ENCODE assay signal across 9 mouse cellular contexts in the genomic region with DNA sequence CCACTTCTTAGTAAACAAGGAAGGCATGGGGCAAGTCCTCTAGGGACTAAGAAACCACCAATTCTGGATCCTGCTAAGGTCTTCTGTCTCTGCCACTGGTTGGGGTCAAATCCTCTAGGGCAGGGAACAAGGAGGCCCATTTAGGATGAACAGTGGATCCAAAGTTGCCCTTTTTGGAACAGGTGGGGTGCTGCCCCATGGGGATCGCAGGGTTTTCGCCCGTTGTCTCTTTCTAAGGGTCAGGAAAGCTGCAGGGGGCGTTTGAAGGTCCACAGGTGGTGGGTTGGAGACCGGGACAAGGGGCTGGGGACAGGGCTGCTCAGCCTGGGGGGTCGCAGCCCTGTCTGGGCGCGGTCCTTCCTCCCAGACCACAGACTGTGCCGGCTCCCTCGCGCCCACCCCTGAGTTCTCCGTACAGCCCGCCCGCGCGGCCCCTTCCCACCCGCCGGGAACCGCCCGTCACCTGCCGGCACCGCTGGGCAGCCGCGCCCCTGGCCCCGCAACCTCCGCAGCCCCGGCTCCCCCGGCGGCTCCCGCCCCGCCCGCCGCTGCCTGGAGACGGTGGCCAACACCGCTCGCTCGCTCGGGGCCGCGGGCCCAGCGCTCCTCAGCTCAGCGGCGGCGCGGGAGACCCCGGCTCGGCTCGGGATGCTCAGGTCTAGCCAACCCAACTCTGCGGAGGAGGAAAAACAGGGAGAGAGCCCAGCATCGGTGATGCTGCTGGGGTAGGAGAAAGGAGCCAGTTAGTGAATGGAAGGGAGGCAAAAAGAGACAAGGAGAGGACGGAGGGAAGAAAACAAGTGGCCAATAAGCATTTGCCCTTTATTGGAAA. TPM values are rescaled to one million over a fixed set of nuclear protein-coding genes. Genes with fewer than 3 reads are reported as not detected.
DNase-seq lines count a peak whose midpoint lies in the region; ATAC-seq and TF ChIP-seq lines count a peak whose summit lies in the region.
"Had no signal": no experiment of that assay in that cellular context is flagged by ENCODE, and none has a peak within 500 bp of the region (broad histone marks: within the 10 kb centered on the region; RNA-seq: fewer than 3 reads in every experiment).

Jhy (minus strand) TSS at position 533 of the 832 bp plus-strand sequence.

- H3K9me3 ChIP-seq in kidney, embryonic 14.5 days (ENCODE audit: control insufficient read depth, low read length) = no peaks in the 10 kb centered on the region
- H3K9me3 ChIP-seq in forebrain, postnatal 0 days (ENCODE audit: low read length) = no peaks in the 10 kb centered on the region
- H3K9me3 ChIP-seq in midbrain, embryonic 13.5 days = no peaks in the 10 kb centered on the region

- H3K36me3 ChIP-seq in kidney, embryonic 14.5 days (ENCODE audit: control insufficient read depth, insufficient read depth, low read length) = no peaks in the 10 kb centered on the region
- no peaks in the 10 kb centered on the region for H3K36me3 ChIP-seq in forebrain, postnatal 0 days (ENCODE audit: insufficient read depth)
- H3K36me3 ChIP-seq in midbrain, embryonic 13.5 days = no peaks in the 10 kb centered on the region
- no peaks in the 10 kb centered on the region for H3K36me3 ChIP-seq in kidney, adult 2 months (ENCODE audit: control insufficient read depth, insufficient read depth, low read length)

- peak within 1 kb of the TSS; percentile 55; the same call in 1 of the 2 replicates for H3K9ac ChIP-seq in kidney, embryonic 14.5 days (ENCODE audit: low read depth, low read length)
- peak within 1 kb of the TSS; percentile 57 for H3K9ac ChIP-seq in forebrain, postnatal 0 days
- peak within 1 kb of the TSS; percentile 76 for H3K9ac ChIP-seq in midbrain, embryonic 13.5 days (replicated peaks)

- 0 out of 2 replicates have a peak, but pooled peaks cover 4% of the 10 kb centered on the region for H3K4me1 ChIP-seq in kidney, embryonic 14.5 days (ENCODE audit: control insufficient read depth, insufficient read depth, low read length)
- H3K4me1 ChIP-seq in forebrain, postnatal 0 days (ENCODE audit: insufficient read depth) = no peaks in the 10 kb centered on the region
- H3K4me1 ChIP-seq in midbrain, embryonic 13.5 days (replicated peaks) = peaks cover 18% of the 10 kb centered on the region
- no peaks in the 10 kb centered on the region for H3K4me1 ChIP-seq in kidney, adult 2 months (ENCODE audit: control insufficient read depth, insufficient read depth, low read length)

- peaks cover 31% of the 10 kb centered on the region for H3K27me3 ChIP-seq in kidney, embryonic 14.5 days (ENCODE audit: control insufficient read depth, insufficient read depth, low read length)
- no peaks in the 10 kb centered on the region; the same call in 1 of the 2 replicates for H3K27me3 ChIP-seq in forebrain, postnatal 0 days (ENCODE audit: insufficient read depth, low read length)
- H3K27me3 ChIP-seq in midbrain, embryonic 13.5 days = peaks cover 45% of the 10 kb centered on the region
- H3K27me3 ChIP-seq in kidney, adult 2 months (replicated peaks; ENCODE audit: control insufficient read depth, insufficient read depth, low read length) = no peaks in the 10 kb centered on the region

- TF ChIP-seq POLR2A in brain, embryonic 14.5 days (IDR thresholded peaks at IDR 0.05; ENCODE audit: borderline replicate concordance, extremely low read depth, insufficient read depth, insufficient read length, poor library complexity, severe bottlenecking) = 0 out of 2 replicates have a peak, but pooled peaks have one; percentile 15
- TF ChIP-seq POLR2A in kidney, adult 2 months (IDR thresholded peaks at IDR 0.05; ENCODE audit: low read depth, low read length) = no peak

- no peak for TF ChIP-seq CTCF in brain, embryonic 14.5 days (IDR thresholded peaks at IDR 0.05; ENCODE audit: borderline replicate concordance, extremely low read depth, insufficient read depth, insufficient read length)
- no peak for TF ChIP-seq CTCF in forebrain, postnatal 0 days (IDR thresholded peaks at IDR 0.05; ENCODE audit: low read depth)
- TF ChIP-seq CTCF in kidney, adult 2 months (conservative IDR thresholded peaks at IDR 0.05; ENCODE audit: insufficient read depth, insufficient read length, low read depth, low read length) = no peak

- WGBS in kidney, embryonic 14.5 days = 2% methylated on average over 48 of the region's 51 CpGs
- 1% methylated on average over 51 of the region's 51 CpGs for WGBS in forebrain, postnatal 0 days
- WGBS in midbrain, embryonic 13.5 days = under 1% methylated on average over 44 of the region's 51 CpGs
- 4% methylated on average over 51 of the region's 51 CpGs for WGBS in kidney, adult 2 months

- DNase-seq in kidney, adult 18-20 months = no peak
- peak; percentile 59 for DNase-seq in brain, embryonic 14.5 days (ENCODE audit: low read depth)
- peak; percentile 37 for DNase-seq in forebrain, postnatal 0 days
- no peak for DNase-seq in urinary bladder, adult 2 months (ENCODE audit: low spot score)
- DNase-seq in layer of hippocampus, adult 9-11 months = no peak
- DNase-seq in kidney, adult 2 months = no peak

- no peak within 1 kb of the TSS for H3K27ac ChIP-seq in kidney, embryonic 14.5 days (ENCODE audit: low read depth, low read length)
- no peak within 1 kb of the TSS for H3K27ac ChIP-seq in forebrain, postnatal 0 days (ENCODE audit: low read depth, low read length)
- H3K27ac ChIP-seq in midbrain, embryonic 13.5 days = 0 out of 2 replicates have a peak within 1 kb of the TSS, but pooled peaks have one; percentile 35
- no peak within 1 kb of the TSS for H3K27ac ChIP-seq in kidney, adult 2 months (ENCODE audit: insufficient read depth, low read depth, low read length)

- peak within 1 kb of the TSS; percentile 40 for H3K4me3 ChIP-seq in kidney, embryonic 14.5 days (ENCODE audit: low read length)
- peak within 1 kb of the TSS; percentile 54 for H3K4me3 ChIP-seq in forebrain, postnatal 0 days (ENCODE audit: low read depth, low read length)
- H3K4me3 ChIP-seq in midbrain, embryonic 13.5 days (replicated peaks) = peak within 1 kb of the TSS; percentile 55
- H3K4me3 ChIP-seq in kidney, adult 2 months (ENCODE audit: insufficient read depth, low read depth, low read length) = no peak within 1 kb of the TSS

- peak; percentile 71 for ATAC-seq in kidney, embryonic 14.5 days (ENCODE audit: low FRiP score, low TSS enrichment)
- ATAC-seq in forebrain, postnatal 0 days = peak; percentile 84
- ATAC-seq in midbrain, embryonic 13.5 days = peak; percentile 89

- peak within 1 kb of the TSS; percentile 86 for H3K4me2 ChIP-seq in kidney, embryonic 14.5 days (replicated peaks; ENCODE audit: low read depth, low read length)
- peak within 1 kb of the TSS; percentile 96 for H3K4me2 ChIP-seq in forebrain, postnatal 0 days (ENCODE audit: low read depth)
- peak within 1 kb of the TSS; percentile 94 for H3K4me2 ChIP-seq in midbrain, embryonic 13.5 days (replicated peaks)

RNA-seq across cellular contexts. Expression of gene Jhy, which starts in this region (rescaled TPM):
- 0.34 and 0.60 TPM in 2 replicates for polyA plus RNA-seq in kidney, embryonic 14.5 days (2014; fragmentation: Nextera tagmentation; extraction: Ambion mirVana)
- 0.39 and 1.1 TPM in 2 replicates for polyA plus RNA-seq in brain, embryonic 14.5 days (2012; rRNA removed)
- total RNA-seq in forebrain, postnatal 0 days (2014; rRNA removed) = 0.46 and 1.0 TPM in 2 replicates
- 0.53 and 1.1 TPM in 2 replicates for polyA plus RNA-seq in forebrain, postnatal 0 days (2015; fragmentation: Nextera tagmentation; extraction: Ambion mirVana)
- 0.86 and 3.2 TPM in 2 replicates for polyA plus RNA-seq in midbrain, embryonic 13.5 days (2015; fragmentation: Nextera tagmentation; extraction: Ambion mirVana)
- not detected in 2 replicates for polyA plus RNA-seq in urinary bladder, adult 2 months (2012; rRNA removed)
- polyA plus RNA-seq in kidney, adult 2 months (2012; rRNA removed) = 0.03 TPM in 1 of 2 replicates, not detected in the other
- total RNA-seq: liver, adult 2 months had no signal
- polyA plus RNA-seq: liver, adult 2 months had no signal

Comparison
In these comparisons a context has a peak if more than half of its experiments do, and no peak if none do; other contexts are left out.
1. Peak in ATAC-seq, H3K4me3 ChIP-seq, H3K9ac ChIP-seq and H3K4me2 ChIP-seq in kidney, embryonic 14.5 days; RNA of the gene not detected or under 1 TPM.
2. DNase-seq: peak in brain, embryonic 14.5 days (single experiment) and forebrain, postnatal 0 days (single experiment); none in kidney, adult 18-20 months (single experiment), urinary bladder, adult 2 months (single experiment), layer of hippocampus, adult 9-11 months (single experiment) and kidney, adult 2 months (single experiment).
3. Peak in every context shown above with its lines, with median percentiles within 50 percentile points of each other: ATAC-seq, H3K4me2 ChIP-seq and H3K9ac ChIP-seq.